Mouse (Mus musculus): ENCODE data around the gene Tmcc3. TPM values are rescaled to one million over a fixed set of nuclear protein-coding genes. Genes with fewer than 3 reads are reported as not detected.
A peak's percentile ranks its signal among the peaks of the same experiment; 100 is the strongest.

The Tmcc3 gene
- 4.8 and 5.4 TPM in 2 replicates for polyA plus RNA-seq (2016; fragmentation: Nextera tagmentation; extraction: Ambion mirVana)

- no peak within 1 kb of the TSS for H3K27ac ChIP-seq (replicated peaks)
- H3K9me3 ChIP-seq: no peaks in the 10 kb centered on the region
- peaks cover 15% of the 10 kb centered on the region for H3K4me1 ChIP-seq
- H3K27me3 ChIP-seq: peaks cover 24% of the 10 kb centered on the region
- H3K9ac ChIP-seq (replicated peaks): peak within 1 kb of the TSS; percentile 55
- no peaks in the 10 kb centered on the region for H3K36me3 ChIP-seq
- H3K4me3 ChIP-seq: peak within 1 kb of the TSS; percentile 50
- peak; percentile 35; the same call in 1 of the 2 replicates for ATAC-seq (ENCODE audit: low FRiP score, low read depth)
- peak within 1 kb of the TSS; percentile 94 for H3K4me2 ChIP-seq (replicated peaks)
- WGBS: 2% methylated on average over 19 of the region's 19 CpGs
These were observed at the start of gene Tmcc3 for GRCm38 (mm10) chr10:94311511-94312006. Tmcc3 (plus strand) TSS chr10:94311949.

- Histone ChIP-seq H3K4me1 (0 out of 2 replicates have a peak, but pooled peaks cover 7% of the 10 kb centered on the region), H3K27ac (replicated peaks) (no peak overlapping the region), H3K36me3 (no peaks in the 10 kb centered on the region), H3K9ac (replicated peaks) (no peak overlapping the region), H3K4me2 (replicated peaks) (no peak overlapping the region), H3K9me3 (no peaks in the 10 kb centered on the region), H3K4me3 (no peak overlapping the region), H3K27me3 (no peaks in the 10 kb centered on the region)
- WGBS: 90% methylated on average over 13 of the region's 13 CpGs
- ATAC-seq (ENCODE audit: low FRiP score, low read depth): no peak
These were observed 49.1 kb upstream of the Tmcc3 start for GRCm38 (mm10) chr10:94262646-94263045.

GRCm38 (mm10) chr10:94263211-94263610 is 48.5 kb upstream of the Tmcc3 start:
- 69% methylated on average over 3 of the region's 3 CpGs for WGBS
- Histone ChIP-seq H3K4me1 (0 out of 2 replicates have a peak, but pooled peaks cover 7% of the 10 kb centered on the region), H3K4me2 (replicated peaks) (no peak overlapping the region), H3K4me3 (no peak overlapping the region), H3K27ac (replicated peaks) (no peak overlapping the region), H3K27me3 (no peaks in the 10 kb centered on the region), H3K36me3 (no peaks in the 10 kb centered on the region), H3K9ac (replicated peaks) (no peak overlapping the region), H3K9me3 (no peaks in the 10 kb centered on the region)
- ATAC-seq (ENCODE audit: low FRiP score, low read depth): no peak

- Histone ChIP-seq H3K4me3 (no peak overlapping the region), H3K27me3 (no peaks in the 10 kb centered on the region), H3K9me3 (no peaks in the 10 kb centered on the region; the same call in 1 of the 2 replicates), H3K27ac (replicated peaks) (peak overlapping the region; percentile 4; the same call in 1 of the 2 replicates), H3K4me2 (replicated peaks) (no peak overlapping the region), H3K36me3 (no peaks in the 10 kb centered on the region), H3K4me1 (0 out of 2 replicates have a peak, but pooled peaks cover 7% of the 10 kb centered on the region), H3K9ac (replicated peaks) (no peak overlapping the region)
- 63% methylated on average over 17 of the region's 17 CpGs for WGBS
- ATAC-seq (ENCODE audit: low FRiP score, low read depth): no peak
These were observed 45.9 kb upstream of the Tmcc3 start for GRCm38 (mm10) chr10:94265656-94266542.

GRCm38 (mm10) chr10:94275321-94275720 is 36.4 kb upstream of the Tmcc3 start:
- H3K4me3 ChIP-seq: no peak overlapping the region
- no peaks in the 10 kb centered on the region for H3K4me1 ChIP-seq
- no peaks in the 10 kb centered on the region for H3K36me3 ChIP-seq
- H3K27ac ChIP-seq (replicated peaks): no peak overlapping the region
- H3K9me3 ChIP-seq: no peaks in the 10 kb centered on the region
- WGBS: 26% methylated on average over 3 of the region's 3 CpGs
- no peak overlapping the region for H3K4me2 ChIP-seq (replicated peaks)
- H3K9ac ChIP-seq (replicated peaks): no peak overlapping the region
- H3K27me3 ChIP-seq: no peaks in the 10 kb centered on the region
- ATAC-seq (ENCODE audit: low FRiP score, low read depth): no peak

GRCm38 (mm10) chr10:94276511-94276910 is 35.2 kb upstream of the Tmcc3 start:
- ATAC-seq (ENCODE audit: low FRiP score, low read depth): no peak
- H3K27ac ChIP-seq (replicated peaks): no peak overlapping the region
- no peak overlapping the region for H3K4me2 ChIP-seq (replicated peaks)
- no peak overlapping the region for H3K4me3 ChIP-seq
- H3K27me3 ChIP-seq: no peaks in the 10 kb centered on the region
- 60% methylated on average over 2 of the region's 2 CpGs for WGBS
- no peaks in the 10 kb centered on the region for H3K36me3 ChIP-seq
- H3K9me3 ChIP-seq: no peaks in the 10 kb centered on the region
- H3K4me1 ChIP-seq: no peaks in the 10 kb centered on the region
- no peak overlapping the region for H3K9ac ChIP-seq (replicated peaks)

- H3K4me1 ChIP-seq: no peaks in the 10 kb centered on the region
- no peaks in the 10 kb centered on the region for H3K36me3 ChIP-seq
- 83% methylated on average over 8 of the region's 8 CpGs for WGBS
- H3K4me2 ChIP-seq (replicated peaks): no peak overlapping the region
- H3K27me3 ChIP-seq: no peaks in the 10 kb centered on the region
- no peaks in the 10 kb centered on the region for H3K9me3 ChIP-seq
- ATAC-seq (ENCODE audit: low FRiP score, low read depth): no peak
- no peak overlapping the region for H3K4me3 ChIP-seq
- H3K9ac ChIP-seq (replicated peaks): no peak overlapping the region
- no peak overlapping the region for H3K27ac ChIP-seq (replicated peaks)
These were observed 29.6 kb upstream of the Tmcc3 start for GRCm38 (mm10) chr10:94282179-94282578.

GRCm38 (mm10) chr10:94282797-94283196 is 29.0 kb upstream of the Tmcc3 start:
- H3K9me3 ChIP-seq: no peaks in the 10 kb centered on the region
- no peaks in the 10 kb centered on the region for H3K27me3 ChIP-seq
- H3K36me3 ChIP-seq: no peaks in the 10 kb centered on the region
- no peak overlapping the region for H3K4me3 ChIP-seq
- H3K4me1 ChIP-seq: no peaks in the 10 kb centered on the region
- ATAC-seq (ENCODE audit: low FRiP score, low read depth): no peak
- H3K4me2 ChIP-seq (replicated peaks): no peak overlapping the region
- no peak overlapping the region for H3K9ac ChIP-seq (replicated peaks)
- 91% methylated on average over 7 of the region's 7 CpGs for WGBS
- no peak overlapping the region for H3K27ac ChIP-seq (replicated peaks)

GRCm38 (mm10) chr10:94294437-94294836 is 17.3 kb upstream of the Tmcc3 start:
- Histone ChIP-seq H3K9me3 (no peaks in the 10 kb centered on the region), H3K27me3 (no peaks in the 10 kb centered on the region), H3K9ac (replicated peaks) (no peak overlapping the region), H3K4me3 (no peak overlapping the region), H3K4me1 (peaks cover 22% of the 10 kb centered on the region), H3K4me2 (replicated peaks) (no peak overlapping the region), H3K27ac (replicated peaks) (peak overlapping the region; percentile 80), H3K36me3 (no peaks in the 10 kb centered on the region)
- no peak for ATAC-seq (ENCODE audit: low FRiP score, low read depth)
- WGBS: 71% methylated on average over 5 of the region's 5 CpGs

GRCm38 (mm10) chr10:94294933-94295750 is 16.6 kb upstream of the Tmcc3 start:
- Histone ChIP-seq H3K27me3 (no peaks in the 10 kb centered on the region), H3K4me2 (replicated peaks) (no peak overlapping the region), H3K27ac (replicated peaks) (peak overlapping the region; percentile 80), H3K4me3 (no peak overlapping the region), H3K9me3 (no peaks in the 10 kb centered on the region), H3K4me1 (peaks cover 22% of the 10 kb centered on the region), H3K9ac (replicated peaks) (no peak overlapping the region), H3K36me3 (no peaks in the 10 kb centered on the region)
- 36% methylated on average over 6 of the region's 6 CpGs for WGBS
- ATAC-seq (ENCODE audit: low FRiP score, low read depth): peak; percentile 87

- H3K9me3 ChIP-seq: no peaks in the 10 kb centered on the region
- no peak overlapping the region for H3K4me2 ChIP-seq (replicated peaks)
- peaks cover 22% of the 10 kb centered on the region for H3K4me1 ChIP-seq
- no peaks in the 10 kb centered on the region for H3K36me3 ChIP-seq
- no peaks in the 10 kb centered on the region for H3K27me3 ChIP-seq
- no peak overlapping the region for H3K4me3 ChIP-seq
- ATAC-seq (ENCODE audit: low FRiP score, low read depth): no peak
- H3K9ac ChIP-seq (replicated peaks): no peak overlapping the region
- peak overlapping the region; percentile 80 for H3K27ac ChIP-seq (replicated peaks)
- 95% methylated on average over 5 of the region's 5 CpGs for WGBS
These were observed 15.7 kb upstream of the Tmcc3 start for GRCm38 (mm10) chr10:94295923-94296605.
